Mouse (Mus musculus) liver, adult 2 months (tissue): ENCODE results near the gene S1pr3. TPM values are rescaled to one million over a fixed set of nuclear protein-coding genes. Genes with fewer than 3 reads are reported as not detected.

ENCODE experiments used
- DNase-seq: peaks from one replicate; pipeline ENCODE4 v3.0.0-alpha.2; 2011; ENCODE audit warnings: low read depth, low spot score; ENCODE audit errors: extremely low read depth
- H3K27ac ChIP-seq: fragments of 200-500 bp; replicated peaks from 2 replicates; pipeline ENCODE4 v1.5.1; 2012; ENCODE audit warnings: low read depth, mild to moderate bottlenecking, control low read depth, inconsistent platforms, low read length; ENCODE audit not compliant: insufficient read depth
- H3K27me3 ChIP-seq: fragments of 200-500 bp; 2 replicates; pipeline ENCODE4 v1.6.1; 2012; ENCODE audit warnings: mild to moderate bottlenecking, moderate library complexity, low read length, inconsistent platforms; ENCODE audit not compliant: control insufficient read depth, insufficient read depth
- H3K36me3 ChIP-seq: fragments of 200-500 bp; 2 replicates; pipeline ENCODE4 v1.6.1; 2012; ENCODE audit warnings: low read length, inconsistent platforms; ENCODE audit not compliant: control insufficient read depth, insufficient read depth
- H3K4me1 ChIP-seq: fragments of 200-500 bp; 2 replicates; pipeline ENCODE4 v1.6.1; 2011; ENCODE audit warnings: low read length; ENCODE audit not compliant: control insufficient read depth, insufficient read depth
- H3K4me3 ChIP-seq: fragments of 200-500 bp; 2 replicates; pipeline ENCODE4 v1.5.1; 2011; ENCODE audit warnings: low read depth, mild to moderate bottlenecking, control low read depth, low read length, moderate library complexity; ENCODE audit not compliant: insufficient read depth
- H3K79me2 ChIP-seq: fragments of 200-500 bp; 2 replicates; pipeline ENCODE4 v1.6.1; 2012; ENCODE audit warnings: inconsistent platforms, mild to moderate bottlenecking, low read length, moderate library complexity; ENCODE audit not compliant: control insufficient read depth, insufficient read depth
- H3K9ac ChIP-seq: fragments of 200-500 bp; 2 replicates; pipeline ENCODE4 v1.6.1; 2012; ENCODE audit warnings: low read depth, mild to moderate bottlenecking, control low read depth, inconsistent platforms, low read length
- CTCF ChIP-seq: fragments of 200-500 bp; IDR thresholded peaks from 2 replicates; pipeline ENCODE4 v1.5.1; 2011; ENCODE audit warnings: low read depth, low read length, control low read depth
- POLR2A ChIP-seq: fragments of 200-500 bp; IDR thresholded peaks from 2 replicates; pipeline ENCODE4 v1.6.1; 2011; ENCODE audit warnings: low read length, control low read depth; ENCODE audit not compliant: insufficient read depth; ENCODE audit errors: extremely low read depth
- WGBS: fragments of 180-500 bp; shearing (Covaris S2); methylation state at CpG from one replicate; pipeline ENCODE4 v1.1.7; 2018; 5-methylcytosine and 5-hydroxymethylcytosine counted together
- polyA plus RNA-seq: library from polyadenylated mRNA; depleted of rRNA; stranded (reverse); fragments of >200 nt; gene quantifications from 2 replicates; pipeline ENCODE4 v1.2.3, GENCODE M21; 2012
- total RNA-seq: library from RNA; depleted of rRNA; stranded (reverse); fragments of >200 nt; gene quantifications from 2 replicates; pipeline ENCODE4 v1.2.3, GENCODE M21; 2014

The S1pr3 gene
- total and polyA plus RNA-seq, 2 experiments = 0.83 to 1.6 TPM

- DNase-seq = no peak
- no peak for TF ChIP-seq CTCF
- TF ChIP-seq POLR2A = no peak
- H3K4me1 ChIP-seq = 0 out of 2 replicates have a peak, but pooled peaks cover 2% of the 10 kb centered on the region
- H3K27ac ChIP-seq = no peak overlapping the region
- H3K79me2 ChIP-seq = no peaks in the 10 kb centered on the region
- no peaks in the 10 kb centered on the region for H3K27me3 ChIP-seq
- 68% methylated on average over 9 of the region's 9 CpGs for WGBS
- H3K9ac ChIP-seq = no peak overlapping the region
- H3K36me3 ChIP-seq = no peaks in the 10 kb centered on the region
- no peak overlapping the region for H3K4me3 ChIP-seq
Observed at GRCm38 (mm10) chr13:51423647-51424046, 15.2 kb downstream of the S1pr3 start.

- H3K9ac ChIP-seq = no peak overlapping the region
- H3K27me3 ChIP-seq = no peaks in the 10 kb centered on the region
- H3K4me3 ChIP-seq = no peak overlapping the region
- H3K27ac ChIP-seq = no peak overlapping the region
- no peaks in the 10 kb centered on the region for H3K36me3 ChIP-seq
- 26% methylated on average over 5 of the region's 5 CpGs for WGBS
- TF ChIP-seq CTCF (peak; percentile 71), POLR2A (no peak)
- no peaks in the 10 kb centered on the region for H3K79me2 ChIP-seq
- peak; percentile 43 for DNase-seq
- H3K4me1 ChIP-seq = no peaks in the 10 kb centered on the region
Observed at GRCm38 (mm10) chr13:51424647-51425046, 16.2 kb downstream of the S1pr3 start.

- no peak overlapping the region for H3K4me3 ChIP-seq
- WGBS = 87% methylated on average over 4 of the region's 4 CpGs
- H3K27ac ChIP-seq = no peak overlapping the region
- no peaks in the 10 kb centered on the region for H3K27me3 ChIP-seq
- H3K79me2 ChIP-seq = no peaks in the 10 kb centered on the region
- DNase-seq = no peak
- H3K9ac ChIP-seq = no peak overlapping the region
- TF ChIP-seq POLR2A (no peak), CTCF (no peak)
- no peaks in the 10 kb centered on the region for H3K36me3 ChIP-seq
- no peaks in the 10 kb centered on the region for H3K4me1 ChIP-seq
Observed at GRCm38 (mm10) chr13:51425662-51426443, 17.4 kb downstream of the S1pr3 start.

GRCm38 (mm10) chr13:51433371-51433770, 24.9 kb downstream of the S1pr3 start:
- TF ChIP-seq POLR2A = no peak
- TF ChIP-seq CTCF = no peak

DNA sequence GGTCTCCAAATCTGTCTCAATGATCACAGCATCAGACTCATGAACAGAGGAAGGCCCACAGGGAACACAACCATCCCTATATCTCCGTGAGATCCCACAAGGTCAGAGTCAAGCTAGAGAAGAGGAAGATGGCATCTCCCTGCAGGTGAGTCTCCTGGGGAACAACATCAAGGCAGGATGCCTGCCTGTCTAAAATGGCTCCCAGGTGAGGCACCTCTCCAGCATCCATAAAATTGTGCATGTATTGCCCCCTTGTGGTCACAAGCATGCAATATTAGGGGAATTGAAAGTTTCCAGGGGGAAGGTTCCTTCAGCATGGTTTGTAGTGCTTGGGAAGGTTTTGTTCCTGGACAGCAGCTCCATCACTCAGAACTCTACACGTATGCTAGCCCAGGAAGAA, 26.0 kb downstream of the S1pr3 start:
- TF ChIP-seq CTCF (no peak), POLR2A (no peak)
- Histone ChIP-seq H3K9ac (no peak overlapping the region), H3K27ac (no peak overlapping the region), H3K4me3 (no peak overlapping the region), H3K27me3 (0 out of 2 replicates have a peak, but pooled peaks cover 2% of the 10 kb centered on the region), H3K79me2 (no peaks in the 10 kb centered on the region), H3K4me1 (no peaks in the 10 kb centered on the region), H3K36me3 (no peaks in the 10 kb centered on the region)
- no peak for DNase-seq
- WGBS = 64% methylated on average over 2 of the region's 2 CpGs

More at GRCm38 (mm10) chr13:51433371-51433770, 24.9 kb downstream of the S1pr3 start:
- no peak overlapping the region for H3K9ac ChIP-seq
- no peaks in the 10 kb centered on the region for H3K36me3 ChIP-seq
- WGBS = 56% methylated on average over 3 of the region's 3 CpGs
- H3K4me1 ChIP-seq = no peaks in the 10 kb centered on the region
- H3K27me3 ChIP-seq = 0 out of 2 replicates have a peak, but pooled peaks cover 2% of the 10 kb centered on the region
- H3K4me3 ChIP-seq = no peak overlapping the region
- DNase-seq = no peak
- H3K27ac ChIP-seq = no peak overlapping the region
- no peaks in the 10 kb centered on the region for H3K79me2 ChIP-seq

DNA sequence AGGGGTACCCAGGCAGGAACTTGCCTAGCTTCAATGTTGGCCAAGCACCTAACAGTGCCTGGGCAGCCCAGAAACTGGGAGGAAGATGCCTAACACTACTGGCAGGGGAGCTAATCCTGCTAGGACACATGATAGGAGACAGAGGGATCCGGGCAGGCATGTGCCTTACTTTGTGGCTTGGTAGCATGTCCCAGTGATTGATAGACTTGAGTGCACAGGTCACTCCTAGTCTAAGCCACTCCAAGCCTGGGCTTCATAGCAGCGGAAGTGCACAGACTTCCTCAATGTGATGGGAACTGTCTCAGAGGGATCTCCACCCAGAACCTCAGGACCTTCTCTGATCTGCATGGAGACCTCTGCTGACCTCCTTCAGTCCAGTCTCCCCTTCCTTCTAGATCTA, 26.7 kb downstream of the S1pr3 start:
- 61% methylated on average over 2 of the region's 2 CpGs for WGBS
- TF ChIP-seq POLR2A = no peak
- TF ChIP-seq CTCF = no peak
- Histone ChIP-seq H3K9ac (no peak overlapping the region), H3K4me1 (no peaks in the 10 kb centered on the region), H3K27ac (no peak overlapping the region), H3K36me3 (no peaks in the 10 kb centered on the region), H3K27me3 (0 out of 2 replicates have a peak, but pooled peaks cover 2% of the 10 kb centered on the region), H3K4me3 (no peak overlapping the region), H3K79me2 (no peaks in the 10 kb centered on the region)
- DNase-seq = no peak
